Mouse (Mus musculus) E14TG2a.4 (cell line): ENCODE data around the gene Rtraf.

Source experiments
- CTCF ChIP-seq: conservative IDR thresholded peaks from 2 replicates; pipeline ENCODE4 v1.5.1; 2014; ENCODE audit warnings: low read length
- NANOG ChIP-seq: IDR thresholded peaks from 2 replicates; pipeline ENCODE4 v1.6.1; 2014; ENCODE audit warnings: borderline replicate concordance, low read length, mixed read lengths
- POU5F1 ChIP-seq: IDR thresholded peaks from 2 replicates; pipeline ENCODE4 v1.6.1; 2014; ENCODE audit warnings: low read length, borderline replicate concordance

DNA sequence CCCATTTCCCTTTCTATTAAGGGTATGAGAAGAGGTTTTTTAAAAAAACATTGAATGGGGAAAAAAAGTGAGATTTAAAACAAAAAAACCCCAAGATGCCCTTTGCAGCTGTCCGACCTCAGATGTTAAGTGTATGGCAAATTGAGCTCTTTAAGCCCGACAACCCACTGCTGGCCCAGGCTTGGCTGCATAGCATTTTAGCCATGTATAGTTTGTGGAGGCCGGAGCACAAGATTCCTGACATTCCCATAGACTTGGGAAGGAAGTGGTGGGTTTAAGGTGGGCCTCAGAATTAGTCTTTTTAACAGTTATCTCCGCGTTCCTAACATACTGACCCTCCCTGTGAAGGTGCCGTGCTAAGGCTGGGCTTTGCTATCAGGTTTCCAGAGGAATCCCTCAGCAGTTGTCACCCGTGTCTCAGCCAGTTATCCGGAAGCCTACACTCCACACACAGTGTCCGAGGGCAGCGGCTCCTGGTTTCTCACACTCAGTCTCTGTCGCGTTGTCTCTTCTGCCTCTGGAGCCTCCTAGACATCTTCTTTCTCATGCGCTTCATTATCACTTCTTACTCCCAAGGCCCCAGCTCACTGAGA is 49.5 kb downstream of the Rtraf start:
- TF ChIP-seq CTCF (no peak), POU5F1 (no peak), NANOG (no peak)
